Mouse (Mus musculus): Measurements from ENCODE around the gene Rab35.

The Rab35 gene

DNA sequence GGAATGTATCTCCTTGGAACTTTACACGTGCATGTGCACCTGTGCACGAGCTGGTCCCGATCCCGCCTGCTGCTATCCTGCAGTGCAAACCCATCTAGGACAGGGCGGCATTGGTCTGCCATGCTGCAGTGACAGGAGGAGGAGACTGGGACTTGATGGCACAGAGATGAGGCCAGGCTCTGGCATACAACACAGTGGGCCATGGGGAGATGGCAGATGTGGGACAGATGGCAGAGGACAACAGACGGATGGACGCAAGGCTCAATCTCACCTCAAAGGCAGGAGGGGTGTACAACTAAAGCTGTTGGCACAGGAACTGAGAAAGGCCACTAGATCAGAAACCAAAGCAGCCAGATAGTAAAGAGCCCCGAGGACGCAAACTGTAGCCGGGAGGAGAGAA is 19.2 kb downstream of the Rab35 start:
- DNase-seq, result no peak

DNA sequence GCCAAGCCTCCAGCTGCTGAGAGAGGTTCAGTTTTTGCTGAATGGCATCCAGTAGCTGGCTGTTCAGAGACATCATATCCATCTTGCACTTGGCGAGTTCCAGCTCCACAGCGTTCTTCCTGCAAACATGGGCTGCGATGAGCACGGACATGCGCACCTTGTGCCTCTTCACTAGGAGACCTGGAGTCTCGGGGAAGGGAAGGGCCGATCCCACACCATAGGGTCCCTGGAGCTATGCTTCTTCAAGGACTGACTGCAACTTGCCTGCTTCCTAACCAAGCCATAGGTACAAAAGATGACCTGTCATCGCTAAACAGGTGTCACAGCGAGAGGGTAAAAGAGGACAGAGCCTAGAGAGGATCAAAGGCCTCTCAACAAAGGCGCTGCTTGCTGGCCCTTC is 20.1 kb downstream of the Rab35 start:
- no peak for DNase-seq

DNA sequence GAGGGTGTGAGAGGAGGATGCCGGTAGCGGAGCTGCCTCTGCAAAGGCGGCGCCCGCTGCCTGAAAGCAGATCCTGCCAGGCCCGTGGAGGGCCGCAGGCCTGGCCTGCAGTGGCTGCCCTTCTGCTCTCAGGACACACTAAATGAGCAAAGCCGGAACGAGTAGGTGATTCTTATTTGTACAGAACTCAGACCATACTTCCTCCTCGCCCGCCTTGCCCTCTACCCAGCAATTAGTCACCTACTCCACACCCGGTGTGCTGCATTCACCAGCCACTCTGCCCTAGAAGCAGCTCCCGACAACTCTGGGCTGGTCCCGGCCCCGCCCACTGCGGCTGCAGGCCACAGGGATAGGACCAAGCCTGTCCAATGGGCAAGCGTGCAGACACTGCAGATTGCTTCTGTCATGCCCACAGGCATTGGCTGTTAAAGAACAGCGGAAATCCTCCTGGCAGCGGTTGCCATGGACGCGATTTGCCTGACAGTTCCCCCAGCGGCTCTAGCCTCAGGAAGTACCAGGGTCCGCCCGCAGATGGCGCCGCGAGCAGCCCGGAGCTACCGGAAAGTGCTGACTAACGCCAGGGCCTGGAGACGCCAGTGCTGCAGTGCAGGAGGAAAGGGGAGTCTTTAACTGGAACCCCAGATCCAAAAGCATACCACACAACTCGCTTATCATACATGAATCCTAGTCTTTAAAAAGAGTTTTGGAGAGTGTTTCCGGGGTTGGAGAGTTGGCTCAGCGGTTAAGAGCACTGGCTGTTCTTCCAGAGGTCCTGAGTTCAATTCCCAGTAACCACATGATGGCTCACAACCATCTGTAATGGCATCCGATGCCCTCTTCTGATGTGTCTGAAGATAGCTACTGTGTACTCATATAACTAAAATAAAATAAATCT is 21.2 kb downstream of the Rab35 start:
- peak; percentile 99 to 100 for DNase-seq

DNA sequence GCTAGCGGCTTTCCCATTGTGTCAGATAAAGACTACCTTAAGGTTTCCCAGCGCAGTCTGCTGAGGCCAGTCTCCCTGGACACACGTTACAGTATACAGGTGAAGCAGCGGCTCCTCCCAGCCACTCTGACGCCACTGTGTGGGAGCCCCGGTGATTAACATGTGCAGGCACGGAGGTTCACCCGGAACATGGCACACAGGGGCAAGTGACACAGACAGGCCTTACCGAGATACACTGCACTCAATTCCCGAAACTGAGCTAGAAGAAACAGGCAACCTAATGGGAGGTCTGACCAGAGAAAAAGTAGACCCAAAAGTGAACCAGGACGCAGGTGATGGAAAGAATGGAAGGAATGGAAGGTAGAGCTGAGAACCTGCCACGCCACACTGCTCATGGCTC is 22.1 kb downstream of the Rab35 start:
- no peak for DNase-seq

DNA sequence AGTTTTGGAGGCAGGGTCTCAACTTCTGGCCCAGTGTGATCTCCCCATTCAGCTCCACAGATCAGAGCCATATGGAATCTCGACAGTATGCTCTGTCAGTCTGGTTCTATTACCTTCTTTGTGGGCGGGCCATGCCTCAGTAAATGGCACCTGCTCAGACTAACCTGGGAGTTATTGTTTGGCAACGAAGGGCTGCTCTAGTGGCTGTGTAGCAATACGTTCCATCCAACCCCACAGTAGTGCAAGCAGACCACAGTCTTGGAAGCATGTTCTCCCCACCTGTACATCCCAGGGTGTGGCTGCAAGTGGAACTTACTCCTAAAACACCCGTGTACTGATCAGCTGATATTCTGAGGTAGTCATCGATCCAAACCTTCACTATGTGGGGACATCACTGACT is 25.0 kb downstream of the Rab35 start:
- no peak for DNase-seq

DNA sequence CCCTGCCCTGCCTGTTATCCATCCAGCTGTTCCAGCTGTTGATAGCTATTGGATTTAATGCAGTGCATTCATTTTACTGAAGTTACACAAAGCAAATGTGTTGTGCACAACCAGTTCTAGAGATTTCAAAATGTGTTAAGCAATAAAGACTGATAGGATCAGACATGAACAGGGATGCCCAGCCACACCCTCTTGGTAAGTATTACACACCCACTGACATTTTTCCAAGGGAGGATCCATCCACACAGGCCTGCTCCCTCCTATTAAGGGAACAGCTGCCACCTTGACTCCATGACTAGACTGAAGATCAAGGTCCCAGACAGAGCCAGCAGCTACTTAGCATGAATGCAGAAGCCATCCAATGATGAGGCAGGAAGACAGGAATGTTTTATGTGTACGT is 25.5 kb downstream of the Rab35 start:
- DNase-seq, result no peak

DNA sequence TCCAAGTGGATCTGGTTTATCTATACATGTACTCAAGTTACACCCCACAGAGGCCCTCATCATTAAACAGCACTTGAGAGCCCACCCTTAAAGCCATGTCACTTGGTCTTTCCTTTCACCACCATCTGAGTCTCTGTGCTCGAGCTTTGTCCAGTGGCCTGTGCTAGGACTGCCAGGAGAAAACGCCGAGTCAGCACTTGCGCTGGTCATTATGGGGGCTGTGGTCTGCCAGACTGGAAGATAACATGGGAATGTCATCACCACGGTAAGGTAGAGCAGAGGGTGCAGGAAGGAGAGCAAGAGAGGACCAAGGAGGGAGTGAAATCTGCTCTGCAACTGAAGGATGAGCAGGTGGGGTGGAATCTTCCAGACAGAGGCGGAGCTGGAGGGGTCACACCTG is 26.6 kb downstream of the Rab35 start:
- DNase-seq, result no peak

DNA sequence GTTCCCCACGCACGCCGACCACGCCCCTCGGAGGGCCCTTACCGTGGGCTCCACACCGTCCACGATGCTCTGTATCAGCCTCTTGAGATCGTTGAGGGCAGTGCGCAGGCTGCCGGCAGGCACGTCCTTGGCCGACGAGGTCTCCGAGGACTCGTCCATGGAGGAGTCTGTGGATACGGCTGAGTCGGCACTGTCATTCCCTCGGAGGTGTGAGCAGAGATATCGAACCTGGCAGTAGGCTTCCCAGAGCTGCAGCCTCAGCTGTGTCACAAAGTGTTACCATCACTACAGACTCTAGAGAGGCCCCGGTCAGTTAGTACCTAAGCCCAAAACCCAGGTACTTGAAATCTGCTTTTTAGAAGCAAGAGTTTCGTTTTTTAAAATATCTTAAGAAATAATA is 30.9 kb downstream of the Rab35 start:
- no peak for DNase-seq

DNA sequence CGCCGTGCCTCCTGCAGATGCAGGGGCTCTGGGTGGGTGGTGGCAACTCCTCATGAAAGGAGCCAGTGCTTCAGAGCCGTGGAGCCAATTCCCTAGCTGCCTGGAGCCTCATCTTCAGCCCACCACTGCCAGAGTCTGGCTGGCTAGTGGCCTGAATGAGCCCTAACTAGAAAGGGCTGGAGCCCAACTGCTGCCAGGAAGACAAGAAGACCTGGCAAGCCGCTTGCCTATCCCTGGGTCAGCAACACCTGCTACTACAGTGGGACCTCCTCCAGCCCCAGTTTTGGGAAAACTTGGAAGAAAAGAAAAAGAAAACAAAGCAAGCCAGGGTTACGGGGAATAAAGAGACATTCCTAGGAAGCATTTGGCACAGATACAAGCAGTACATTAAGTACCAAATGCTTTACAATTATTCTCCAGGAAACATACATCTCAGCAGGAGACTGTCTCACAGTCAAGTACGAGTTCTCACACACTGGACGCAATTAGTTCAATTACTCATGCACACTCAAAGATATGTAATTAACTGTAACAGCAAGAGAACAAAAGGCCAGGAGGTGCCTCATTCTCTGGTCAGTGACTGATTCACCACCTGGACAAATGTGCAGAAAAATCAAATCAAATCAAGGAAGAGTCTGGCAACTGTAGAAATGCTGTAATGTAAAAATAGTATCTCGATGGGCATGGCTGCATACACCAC is 34.8 kb downstream of the Rab35 start:
- DNase-seq, result no peak

DNA sequence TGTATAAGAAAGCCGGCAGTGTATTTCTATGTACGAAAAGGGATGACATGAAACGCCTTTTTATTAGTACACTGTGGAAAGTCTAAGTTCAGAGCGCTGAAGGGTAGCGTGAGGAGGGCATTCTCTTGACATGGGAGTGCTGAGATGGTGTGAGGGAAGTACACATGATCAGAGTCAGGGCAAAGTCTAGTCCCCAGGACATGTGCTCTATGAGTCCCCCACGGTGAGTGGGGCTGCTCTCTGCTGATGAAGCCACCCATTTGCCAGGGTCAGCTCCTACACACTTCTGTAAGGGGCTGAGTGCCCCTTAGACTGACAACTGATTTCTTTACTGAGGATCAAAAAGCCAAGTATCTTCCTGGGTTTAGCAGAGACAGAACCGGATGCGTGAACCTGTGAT is 35.5 kb downstream of the Rab35 start:
- no peak for DNase-seq

DNA sequence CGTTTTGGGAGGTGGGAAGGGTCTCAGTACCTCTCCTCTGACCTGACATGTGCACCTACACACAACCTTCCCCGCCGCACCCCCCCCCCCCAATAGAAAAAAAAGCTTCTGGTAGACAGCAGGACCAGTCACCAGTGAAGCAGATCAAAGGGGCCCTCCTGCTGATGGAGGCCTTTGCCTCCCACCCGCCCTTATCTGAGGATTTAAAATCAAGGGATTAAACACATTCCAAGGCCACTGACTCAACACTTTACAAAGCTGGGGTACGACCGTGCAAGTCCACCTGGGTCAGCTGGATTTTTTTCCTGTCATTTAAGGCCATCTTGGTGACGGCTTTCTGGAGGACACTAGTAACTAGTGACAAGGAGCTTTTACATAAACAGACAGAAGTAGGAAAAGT is 36.2 kb downstream of the Rab35 start:
- DNase-seq, result no peak

DNA sequence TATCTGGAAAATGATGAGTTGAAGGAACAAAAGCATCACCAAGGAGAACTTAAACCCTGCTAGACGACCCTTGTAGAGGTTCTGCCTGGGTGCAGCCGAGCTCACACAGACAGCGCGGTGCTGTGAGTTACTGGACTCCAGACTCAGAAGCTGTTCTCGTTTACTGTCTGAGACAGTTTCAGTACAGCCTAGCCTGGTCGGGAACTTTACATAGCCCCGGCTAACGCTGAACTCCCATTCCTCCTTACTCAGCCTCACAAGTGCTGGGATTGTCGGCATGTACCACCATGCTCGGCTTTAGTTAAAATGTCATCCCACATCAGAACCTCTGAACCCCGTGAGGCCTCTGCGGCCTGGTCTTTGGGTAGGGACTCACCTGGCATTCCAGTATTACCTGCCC is 37.3 kb downstream of the Rab35 start:
- no peak for DNase-seq

DNA sequence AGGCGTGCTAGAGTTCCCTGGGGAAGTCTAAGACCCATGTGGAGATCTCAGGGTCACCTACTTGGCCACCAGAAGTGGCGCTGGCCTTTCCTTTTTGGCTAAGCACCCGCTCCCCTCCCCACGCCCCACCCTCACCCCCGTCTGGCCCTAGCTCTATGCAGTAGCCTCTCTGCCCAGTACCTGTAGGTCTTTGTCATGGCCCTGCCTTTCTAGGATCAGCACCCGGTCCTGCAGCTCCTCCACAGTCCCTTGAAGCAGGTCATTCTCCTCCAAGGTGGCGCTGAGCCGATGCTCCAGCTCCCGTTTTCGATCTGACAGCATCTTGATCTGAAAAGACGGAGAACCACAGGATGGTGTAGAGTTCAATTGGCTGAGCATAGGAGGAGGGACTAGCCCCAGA is 38.3 kb downstream of the Rab35 start:
- DNase-seq, result no peak

DNA sequence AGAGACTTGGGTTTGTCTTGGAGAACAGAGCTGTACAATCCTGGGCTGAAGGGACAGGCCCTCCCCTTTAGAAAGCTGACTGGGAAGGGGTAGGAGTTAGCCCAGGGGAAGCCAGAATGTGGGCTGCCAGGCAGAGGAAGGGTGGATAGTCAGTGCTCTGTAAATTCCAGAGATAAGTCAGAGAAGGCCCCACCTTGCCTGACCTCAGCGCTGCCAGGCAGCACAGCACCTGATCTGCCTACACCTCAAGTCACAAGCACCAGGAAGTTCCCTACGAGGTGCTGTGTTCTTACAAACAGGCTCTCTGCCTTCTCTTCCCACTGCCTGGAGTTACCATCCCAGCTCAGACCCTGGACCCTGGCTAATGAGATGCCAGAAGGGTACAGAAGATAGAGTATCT is 38.7 kb downstream of the Rab35 start:
- no peak for DNase-seq

DNA sequence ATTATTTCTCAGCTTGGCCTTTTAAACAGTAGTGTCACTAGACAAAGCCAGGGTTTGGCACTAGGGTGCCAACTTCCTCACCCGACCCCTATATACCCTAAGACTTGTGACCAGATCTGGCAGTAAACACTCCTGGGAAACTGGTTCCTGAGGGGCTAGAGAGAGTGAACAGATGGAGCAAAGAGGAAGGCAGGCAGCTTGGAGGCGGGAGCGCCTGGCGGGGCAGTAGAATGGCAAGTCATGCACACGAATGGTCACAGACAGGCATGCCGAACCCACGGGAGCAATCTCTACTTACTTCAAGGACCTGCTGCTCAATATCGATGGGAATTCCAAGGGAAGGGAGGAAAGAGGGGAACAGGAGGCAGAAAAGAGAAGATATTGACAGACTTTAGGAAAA is 40.1 kb downstream of the Rab35 start:
- DNase-seq, result no peak

DNA sequence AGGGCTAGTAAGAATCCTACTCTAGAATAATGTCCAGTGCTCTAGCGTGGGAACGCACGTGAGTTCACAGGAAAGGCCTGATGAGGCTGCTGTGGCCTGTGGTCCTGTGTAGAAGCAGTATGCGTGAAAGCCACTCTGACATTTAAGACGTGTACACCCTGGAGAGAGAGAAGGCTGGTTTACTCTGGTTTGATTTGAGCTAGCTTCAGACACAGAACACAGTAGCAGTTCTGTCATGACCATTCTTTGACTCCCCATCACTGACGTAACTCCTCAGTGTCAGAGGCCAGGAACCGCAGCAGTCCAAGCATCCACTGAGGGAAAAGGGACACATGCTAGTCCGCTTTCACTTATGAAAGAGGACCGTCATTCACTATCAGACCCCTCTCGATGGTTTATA is 53.4 kb downstream of the Rab35 start:
- no peak for DNase-seq

DNA sequence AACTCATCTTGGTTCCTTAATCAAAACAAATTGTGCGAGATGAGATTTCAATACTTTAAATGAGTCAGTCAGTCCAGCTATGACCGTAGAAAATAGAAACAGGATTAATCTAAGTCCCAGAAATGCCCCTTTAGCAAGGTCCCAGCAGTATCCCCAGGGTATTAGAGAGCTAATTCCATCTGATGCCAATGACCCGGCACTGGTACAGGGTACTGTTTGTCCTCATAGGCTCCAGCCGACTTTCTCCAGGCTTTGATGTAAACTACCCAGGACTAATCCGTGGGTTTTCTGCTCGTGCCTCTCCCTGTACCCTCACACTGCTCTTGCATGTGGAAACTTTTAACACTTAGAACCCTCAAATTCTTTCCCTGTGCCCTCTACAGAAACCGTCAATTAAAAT is 55.0 kb downstream of the Rab35 start:
- DNase-seq, result no peak

DNA sequence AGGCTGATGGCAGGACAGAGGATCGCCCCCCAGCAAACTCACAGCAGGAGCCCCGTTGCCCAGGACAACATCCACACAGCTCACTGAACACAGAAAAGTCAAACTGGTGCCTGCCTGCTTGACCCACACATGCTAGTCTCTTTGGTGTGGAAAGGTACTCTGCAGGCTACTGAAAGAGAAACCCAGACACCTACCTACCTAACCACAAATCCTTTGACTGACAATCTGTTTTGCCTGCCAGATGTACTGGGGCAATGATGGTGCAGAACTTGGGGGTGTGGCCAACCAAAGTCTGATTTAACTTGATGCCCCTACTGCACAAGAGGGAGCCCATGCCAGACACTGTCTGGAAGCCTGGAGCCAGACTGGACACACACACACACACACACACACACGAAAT is 61.6 kb downstream of the Rab35 start:
- no peak for DNase-seq

DNA sequence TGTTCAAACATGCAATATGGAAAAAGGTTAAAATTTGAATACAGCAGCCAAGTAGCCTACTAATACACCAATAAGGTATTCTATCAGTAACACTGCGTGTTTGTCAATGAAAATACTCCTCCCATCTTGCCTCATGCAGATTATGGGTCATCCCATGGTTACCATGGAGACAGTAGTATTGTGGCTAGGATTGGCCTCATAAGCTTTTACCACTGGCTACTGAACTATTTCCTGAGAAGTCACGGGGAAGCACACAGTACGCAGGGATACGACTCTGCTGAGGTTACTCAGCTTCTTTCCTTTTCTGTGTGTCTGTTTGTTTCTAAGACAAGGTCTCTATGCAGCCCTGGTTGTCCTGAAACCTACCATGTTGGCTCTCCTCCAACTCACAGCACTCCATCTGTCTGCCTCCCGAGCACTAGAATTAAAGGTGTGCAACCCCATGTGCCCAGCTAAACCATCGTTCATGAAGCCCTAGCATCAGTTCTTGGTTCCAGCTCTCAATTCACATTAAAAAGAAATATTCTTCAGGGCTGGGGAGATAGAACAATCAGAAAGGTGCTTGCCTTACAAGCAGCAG is 63.6 kb downstream of the Rab35 start:
- DNase-seq, result no peak

DNA sequence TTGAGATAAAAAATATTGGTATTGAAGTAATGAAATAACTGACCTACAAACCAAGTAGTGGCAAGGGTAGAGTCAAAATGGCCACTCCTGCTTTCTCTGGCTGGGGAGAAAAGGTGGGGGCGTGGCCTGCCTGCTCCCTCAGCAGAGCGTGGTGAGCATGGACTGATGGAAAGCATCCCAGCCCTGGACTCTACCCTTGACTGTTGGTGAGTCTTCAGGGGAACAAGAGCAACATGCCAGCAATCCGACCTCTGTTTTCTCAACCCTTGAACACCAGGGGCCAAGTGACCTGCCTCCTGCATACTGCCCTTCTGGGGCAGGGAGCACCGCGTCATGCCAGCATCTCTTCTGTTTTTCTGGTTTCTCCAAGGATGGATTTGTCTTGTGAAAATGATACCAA is 65.1 kb downstream of the Rab35 start:
- no peak for DNase-seq
